Mouse (Mus musculus) MEL (cell line): ENCODE measurements around the gene Ifngr2. TPM values are rescaled to one million over a fixed set of nuclear protein-coding genes. Genes with fewer than 3 reads are reported as not detected.

Experiments used
- DNase-seq: peaks from one replicate; pipeline ENCODE4 v3.0.0; 2011; ENCODE audit warnings: low read depth, low spot score
- H3K27ac ChIP-seq: 2 replicates; pipeline ENCODE4 v1.5.1; 2012; ENCODE audit warnings: low read depth, mild to moderate bottlenecking, control low read depth, low read length, moderate library complexity; ENCODE audit not compliant: control insufficient read depth
- H3K27me3 ChIP-seq, 2 experiments: fragments of 150-350 bp in 1 of 2; sonication (generic) in 1 of 2; 2 replicates each; pipeline ENCODE4 v1.6.1; 2012; ENCODE audit warnings: low read length in 2 of 2, mild to moderate bottlenecking in 2 of 2, improper control_type of control experiment in 1 of 2, moderate library complexity in 1 of 2; ENCODE audit not compliant: insufficient read depth in 2 of 2, control insufficient read depth in 1 of 2
- H3K36me3 ChIP-seq, 2 experiments: 2 replicates each; pipeline ENCODE4 v1.6.1; 2012 to 2014; ENCODE audit warnings: low read length in 2 of 2, improper control_type of control experiment in 1 of 2, inconsistent platforms in 1 of 2, mild to moderate bottlenecking in 1 of 2; ENCODE audit not compliant: insufficient read depth in 2 of 2, control insufficient read depth in 1 of 2
- H3K4me1 ChIP-seq, 2 experiments: fragments of 150-350 bp in 1 of 2; sonication (generic) in 1 of 2; 2 replicates each; pipeline ENCODE4 v1.6.1; 2012; ENCODE audit warnings: low read length in 2 of 2, improper control_type of control experiment in 1 of 2, mild to moderate bottlenecking in 1 of 2; ENCODE audit not compliant: insufficient read depth in 2 of 2, control insufficient read depth in 1 of 2
- H3K4me3 ChIP-seq, 2 experiments: fragments of 150-350 bp in 1 of 2; sonication (generic) in 1 of 2; 2 replicates each; pipeline ENCODE4 v1.5.1; 2012; ENCODE audit warnings: low read depth in 2 of 2, low read length in 2 of 2, mild to moderate bottlenecking in 2 of 2, moderate library complexity in 2 of 2, control low read depth in 1 of 2, improper control_type of control experiment in 1 of 2; ENCODE audit not compliant: control insufficient read depth in 1 of 2, insufficient read depth in 1 of 2
- H3K79me2 ChIP-seq: 2 replicates; pipeline ENCODE4 v1.6.1; 2012; ENCODE audit warnings: mild to moderate bottlenecking, low read length, moderate library complexity; ENCODE audit not compliant: control insufficient read depth, poor library complexity, insufficient read depth
- H3K9ac ChIP-seq: 2 replicates; pipeline ENCODE4 v1.6.1; 2012; ENCODE audit warnings: low read depth, mild to moderate bottlenecking, control low read depth, low read length, moderate library complexity; ENCODE audit not compliant: control insufficient read depth, poor library complexity, severe bottlenecking
- H3K9me3 ChIP-seq: fragments of 150-350 bp; sonication (generic); replicated peaks from 2 replicates; pipeline ENCODE4 v1.6.1; 2012; ENCODE audit warnings: mild to moderate bottlenecking, low read length, improper control_type of control experiment, moderate library complexity; ENCODE audit not compliant: insufficient read depth
- CHD1 ChIP-seq: IDR thresholded peaks from 2 replicates; pipeline ENCODE4 v1.6.1; 2012; ENCODE audit warnings: low read depth, mild to moderate bottlenecking, inconsistent platforms, low read length, improper control_type of control experiment
- E2F4 ChIP-seq: IDR thresholded peaks from 2 replicates; pipeline ENCODE4 v1.6.1; 2011; ENCODE audit warnings: low read depth, low read length, improper control_type of control experiment, borderline replicate concordance
- EP300 ChIP-seq, 2 experiments: IDR thresholded peaks; 2 replicates each; pipeline ENCODE4 v1.6.1; 2011; ENCODE audit warnings: improper control_type of control experiment in 2 of 2, low read length in 2 of 2, low read depth in 1 of 2, mild to moderate bottlenecking in 1 of 2
- ETS1 ChIP-seq: IDR thresholded peaks from 2 replicates; pipeline ENCODE4 v1.6.1; 2012; ENCODE audit warnings: low read depth, mild to moderate bottlenecking, inconsistent platforms, low read length, improper control_type of control experiment, moderate library complexity
- GABPA ChIP-seq: IDR thresholded peaks from 2 replicates; pipeline ENCODE4 v1.6.1; 2012; ENCODE audit warnings: low read depth, mild to moderate bottlenecking, inconsistent platforms, low read length, improper control_type of control experiment, moderate library complexity
- GATA1 ChIP-seq: IDR thresholded peaks from 2 replicates; pipeline ENCODE4 v1.6.1; 2011; ENCODE audit warnings: low read depth, low read length, improper control_type of control experiment
- JUND ChIP-seq: IDR thresholded peaks from 2 replicates; pipeline ENCODE4 v1.6.1; 2011; ENCODE audit warnings: low read depth, mild to moderate bottlenecking, improper control_type of control experiment, low read length
- MAFK ChIP-seq: IDR thresholded peaks from 2 replicates; pipeline ENCODE4 v1.6.1; 2011; ENCODE audit warnings: low read depth, mild to moderate bottlenecking, low read length, improper control_type of control experiment, borderline replicate concordance
- MYB ChIP-seq: IDR thresholded peaks from 2 replicates; pipeline ENCODE4 v1.6.1; 2011; ENCODE audit warnings: mild to moderate bottlenecking, low read depth, low read length, improper control_type of control experiment
- NELFE ChIP-seq: IDR thresholded peaks from 2 replicates; pipeline ENCODE4 v1.6.1; 2011; ENCODE audit warnings: low read depth, low read length, improper control_type of control experiment
- NRF1 ChIP-seq: IDR thresholded peaks from 2 replicates; pipeline ENCODE4 v1.6.1; 2014; ENCODE audit warnings: low read depth, mild to moderate bottlenecking, inconsistent platforms, low read length, improper control_type of control experiment, moderate library complexity; ENCODE audit not compliant: poor library complexity, insufficient read depth, severe bottlenecking
- RAD21 ChIP-seq: IDR thresholded peaks from 2 replicates; pipeline ENCODE4 v1.6.1; 2011; ENCODE audit warnings: mild to moderate bottlenecking, low read depth, low read length, improper control_type of control experiment
- TBP ChIP-seq: IDR thresholded peaks from 2 replicates; pipeline ENCODE4 v1.8.0; 2011; ENCODE audit warnings: low read depth, low read length, improper control_type of control experiment
- TCF12 ChIP-seq: IDR thresholded peaks from 2 replicates; pipeline ENCODE4 v1.6.1; 2014; ENCODE audit warnings: low read depth, mild to moderate bottlenecking, inconsistent platforms, low read length, improper control_type of control experiment, moderate library complexity
- UBTF ChIP-seq: IDR thresholded peaks from 2 replicates; pipeline ENCODE4 v1.6.1; 2012; ENCODE audit warnings: low read depth, mild to moderate bottlenecking, inconsistent platforms, low read length, improper control_type of control experiment, moderate library complexity, borderline replicate concordance; ENCODE audit not compliant: insufficient read depth
- USF1 ChIP-seq: IDR thresholded peaks from 2 replicates; pipeline ENCODE4 v1.6.1; 2014; ENCODE audit warnings: low read depth, mild to moderate bottlenecking, inconsistent platforms, low read length, improper control_type of control experiment, moderate library complexity
- ZKSCAN1 ChIP-seq: IDR thresholded peaks from 2 replicates; pipeline ENCODE4 v1.6.1; 2012; ENCODE audit warnings: low read depth, mild to moderate bottlenecking, inconsistent platforms, low read length, improper control_type of control experiment, moderate library complexity
- ZNF384 ChIP-seq: IDR thresholded peaks from 2 replicates; pipeline ENCODE4 v1.6.1; 2012; ENCODE audit warnings: low read depth, mild to moderate bottlenecking, inconsistent platforms, low read length, improper control_type of control experiment
- polyA plus RNA-seq, 2 experiments: library from polyadenylated mRNA; stranded (reverse) in 1 of 2; unstranded in 1 of 2; fragments of >175 nt in 1 of 2; fragments of >200 nt in 1 of 2; gene quantifications; 2 replicates each; pipeline versions ENCODE4 v1.2.1 to v1.2.4; 2012; ENCODE audit warnings: low replicate concordance in 2 of 2, low read depth in 1 of 2; ENCODE audit not compliant: insufficient read length in 2 of 2, insufficient read depth in 1 of 2, missing spikeins in 1 of 2
- total RNA-seq: library from RNA; depleted of rRNA; stranded (reverse); fragments of 300-350 nt; gene quantifications from 2 replicates; pipeline ENCODE4 v1.2.3, GENCODE M21; 2012

Ifngr2 gene
- total and polyA plus RNA-seq, 3 experiments: 2.8 to 11.0 TPM; not detected in 1

DNA sequence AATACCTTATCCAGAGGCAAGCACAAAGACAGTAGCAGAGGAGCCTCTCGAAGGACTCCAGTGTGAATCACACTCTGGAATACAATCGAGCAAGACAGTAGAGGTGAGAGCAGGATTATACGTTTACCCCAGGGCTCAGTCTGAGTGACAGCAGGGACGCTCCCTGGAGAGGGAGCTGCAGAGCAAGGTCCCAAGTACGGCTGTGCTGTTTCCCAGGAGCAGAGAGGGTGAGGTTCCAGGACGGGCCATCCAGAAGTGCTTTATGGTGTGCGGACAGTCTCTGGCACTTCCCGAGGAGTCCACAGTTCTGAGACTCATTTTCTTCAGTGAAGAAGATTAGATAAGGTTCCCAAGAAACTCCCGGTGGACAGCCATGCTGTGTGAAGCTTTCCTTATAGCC is 5.2 kb downstream of the Ifngr2 start:
- Histone ChIP-seq H3K27me3 (no peaks in the 10 kb centered on the region), H3K4me3 (no peak overlapping the region), H3K79me2 (peaks cover 2% of the 10 kb centered on the region; the same call in 1 of the 2 replicates), H3K4me1 (peaks cover 7 to 25% of the 10 kb centered on the region in 2 experiments), H3K36me3 (peaks cover 0 to 21% of the 10 kb centered on the region in 2 experiments; a peak in 2 of 4 replicates), H3K9ac (no peak overlapping the region)
- TF ChIP-seq NRF1 (no peak), NELFE (no peak), EP300 (IDR thresholded peaks at IDR 0.05; ENCODE audit: low read depth in 1 of 2, low read length in 2 of 2) (no peak), GATA1 (no peak), RAD21 (no peak), JUND (no peak), GABPA (no peak), MYB (no peak), TCF12 (no peak), TBP (no peak), E2F4 (no peak), UBTF (no peak)
- TF ChIP-seq, all 39 proteins: peak for 0
- no peak for DNase-seq
- Histone ChIP-seq H3K27ac (no peak overlapping the region), H3K9me3 (no peaks in the 10 kb centered on the region)

DNA sequence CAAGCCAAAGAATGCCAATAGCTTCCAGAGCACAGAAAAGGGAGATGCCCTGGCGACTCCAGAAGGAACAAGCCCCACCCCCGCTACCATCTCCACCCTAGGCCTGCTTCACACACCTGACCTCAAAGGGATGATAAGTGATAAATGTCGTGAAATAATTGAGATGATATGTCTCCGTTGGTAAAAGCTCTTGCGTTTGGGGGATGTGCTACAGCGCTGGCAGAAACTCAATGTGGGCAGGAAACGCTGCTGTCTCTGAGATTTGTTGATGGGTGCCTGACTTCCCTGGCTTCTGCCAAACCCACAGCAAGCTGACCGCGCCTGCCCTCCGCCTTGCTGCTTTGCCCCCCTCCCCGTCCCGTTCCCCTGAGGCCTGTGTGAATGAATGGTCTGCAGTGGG is 6.8 kb downstream of the Ifngr2 start:
- peaks cover 0 to 10% of the 10 kb centered on the region in 2 experiments; a peak in 2 of 4 replicates for H3K36me3 ChIP-seq

More for the DNA sequence above, 6.8 kb downstream of the Ifngr2 start:
- Histone ChIP-seq H3K9ac (no peak overlapping the region), H3K27ac (no peak overlapping the region), H3K4me3 (no peak overlapping the region), H3K79me2 (no peaks in the 10 kb centered on the region), H3K27me3 (no peaks in the 10 kb centered on the region), H3K4me1 (peaks cover 4 to 15% of the 10 kb centered on the region in 2 experiments), H3K9me3 (no peaks in the 10 kb centered on the region)
- no peak for DNase-seq
- TF ChIP-seq CHD1 (no peak), ETS1 (no peak), MAFK (no peak), MYB (no peak), USF1 (no peak), ZNF384 (no peak), NRF1 (no peak), GABPA (no peak), ZKSCAN1 (no peak)
